Mouse (Mus musculus): ENCODE results near the gene Nedd4. TPM values are rescaled to one million over a fixed set of nuclear protein-coding genes. Genes with fewer than 3 reads are reported as not detected.

The Nedd4 gene
- 3.9 TPM for polyA plus RNA-seq (2017; shearing (Covaris generic))

DNA sequence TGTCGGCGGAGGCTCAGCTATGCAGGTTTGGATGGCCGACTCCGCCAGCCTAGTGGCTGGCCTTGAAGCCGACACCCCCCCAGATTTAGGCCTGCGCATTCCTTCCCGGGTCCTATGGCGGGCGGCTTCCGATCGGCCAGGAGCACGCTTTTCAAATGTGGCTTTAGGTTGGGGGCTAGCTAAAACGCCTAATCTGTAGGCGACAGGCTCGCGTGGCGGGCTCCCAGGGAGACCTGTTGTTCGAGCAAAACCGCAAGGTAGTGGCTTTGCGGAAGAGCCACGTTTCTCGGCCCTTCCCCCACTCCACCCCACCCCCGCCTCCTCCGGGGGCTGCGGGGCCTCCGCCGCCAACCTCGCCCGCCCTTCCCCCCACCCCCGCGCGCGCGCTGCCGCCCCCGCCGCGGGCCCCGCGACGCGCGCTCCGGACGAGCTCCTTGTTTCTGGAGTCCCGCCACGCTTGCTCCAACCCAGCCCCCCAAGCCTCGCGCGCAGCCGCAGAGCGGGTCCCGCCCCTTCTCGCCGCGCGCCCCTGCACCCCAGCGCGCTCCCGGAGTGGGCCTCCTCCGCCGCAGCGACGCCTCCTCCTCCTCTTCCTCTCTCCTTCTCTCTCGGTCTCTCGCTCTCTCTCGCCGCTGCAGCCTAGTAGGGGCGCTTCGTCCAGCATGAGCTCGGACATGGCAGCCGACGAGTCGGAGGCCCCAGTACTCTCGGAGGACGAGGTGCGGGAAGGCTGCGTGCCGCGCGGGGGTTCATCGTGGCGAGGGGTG, at the start of gene Nedd4:
TSS of gene Nedd4 (plus strand) at position 452 of the 767 bp plus-strand sequence.

Other genes with a start within 250 kb of the Nedd4 start
- 9.9 TPM for gene Mns1, start 224.3 kb upstream of the Nedd4 start, polyA plus RNA-seq (2017; shearing (Covaris generic))
- gene Tex9, start 170.1 kb upstream of the Nedd4 start, polyA plus RNA-seq (2017; shearing (Covaris generic)): 11.3 TPM
- 32.8 TPM for gene Rfx7, start 130.1 kb upstream of the Nedd4 start, polyA plus RNA-seq (2017; shearing (Covaris generic))
- 0.05 TPM for gene Prtg, start 144.5 kb downstream of the Nedd4 start, polyA plus RNA-seq (2017; shearing (Covaris generic))

Measured in effector memory CD4-positive, alpha-beta T cell, adult 5 months (primary cell).